In genomic region chr11:4836755-4837154, GRCm38 (mm10) we compare ENCODE assay signal across 10 mouse cellular contexts. TPM values are rescaled to one million over a fixed set of nuclear protein-coding genes. Genes with fewer than 3 reads are reported as not detected.
DNase-seq lines count a peak whose midpoint lies in the region; ATAC-seq and TF ChIP-seq lines count a peak whose summit lies in the region.
"Had no signal": no experiment of that assay in that cellular context is flagged by ENCODE, and none has a peak within 500 bp of the region (broad histone marks: within the 10 kb centered on the region; RNA-seq: fewer than 3 reads in every experiment).

No protein-coding gene starts in this region.

- peak; percentile 75 for TF ChIP-seq CTCF in kidney, postnatal 0 days (IDR thresholded peaks at IDR 0.05; ENCODE audit: low read depth)

- H3K4me2 ChIP-seq in hindbrain, embryonic 11.5 days (replicated peaks; ENCODE audit: low read depth, low read length) = no peak overlapping the region
- no peak overlapping the region for H3K4me2 ChIP-seq in hindbrain, embryonic 13.5 days
- H3K4me2 ChIP-seq in kidney, postnatal 0 days (ENCODE audit: low read length) = no peak overlapping the region
- H3K4me2 ChIP-seq: liver, embryonic 15.5 days; stomach, embryonic 15.5 days had no signal

- DNase-seq in hindbrain, embryonic 11.5 days (ENCODE audit: low spot score) = peak; percentile 66
- peak; percentile 77 for DNase-seq in 416B (ENCODE audit: low read depth)
- DNase-seq in MN1 (ENCODE audit: low spot score) = peak; percentile 78
- DNase-seq in embryo, embryonic 11 days = peak; percentile 63
- peak; percentile 73 for DNase-seq in kidney, postnatal 0 days (ENCODE audit: low spot score)
- peak; percentile 74 for DNase-seq in naive thymus-derived CD4-positive, alpha-beta T cell, adult 2 months (ENCODE audit: low read depth)

- H3K27ac ChIP-seq in hindbrain, embryonic 11.5 days (ENCODE audit: low read depth, low read length) = no peak overlapping the region
- H3K27ac ChIP-seq in hindbrain, embryonic 13.5 days = no peak overlapping the region
- H3K27ac ChIP-seq in kidney, postnatal 0 days = no peak overlapping the region
- H3K27ac ChIP-seq: liver, embryonic 15.5 days; stomach, embryonic 15.5 days had no signal

- 66% methylated on average over 6 of the region's 6 CpGs for WGBS in hindbrain, embryonic 11.5 days
- 76% methylated on average over 6 of the region's 6 CpGs for WGBS in hindbrain, embryonic 13.5 days
- WGBS in kidney, postnatal 0 days = 60% methylated on average over 6 of the region's 6 CpGs

- no peak for ATAC-seq in hindbrain, embryonic 11.5 days (ENCODE audit: low FRiP score)
- ATAC-seq in hindbrain, embryonic 13.5 days (ENCODE audit: low FRiP score) = no peak
- no peak for ATAC-seq in kidney, postnatal 0 days (replicated peaks; ENCODE audit: low FRiP score, low read depth)
- ATAC-seq in erythroblast, adult 5-6 weeks (replicated peaks; ENCODE audit: low FRiP score, poor library complexity, severe bottlenecking) = no peak

- H3K9ac ChIP-seq in hindbrain, embryonic 11.5 days (ENCODE audit: low read depth, low read length) = no peak overlapping the region
- H3K9ac ChIP-seq in hindbrain, embryonic 13.5 days = no peak overlapping the region
- H3K9ac ChIP-seq in kidney, postnatal 0 days (ENCODE audit: low read depth, low read length) = no peak overlapping the region
- H3K9ac ChIP-seq: liver, embryonic 15.5 days; stomach, embryonic 15.5 days had no signal

- H3K27me3 ChIP-seq in hindbrain, embryonic 11.5 days (ENCODE audit: control insufficient read depth, insufficient read depth, low read length) = no peaks in the 10 kb centered on the region
- H3K27me3 ChIP-seq in hindbrain, embryonic 13.5 days = no peaks in the 10 kb centered on the region
- no peaks in the 10 kb centered on the region for H3K27me3 ChIP-seq in kidney, postnatal 0 days (ENCODE audit: insufficient read depth, low read length)
- H3K27me3 ChIP-seq: liver, embryonic 15.5 days; stomach, embryonic 15.5 days had no signal

- no peak overlapping the region for H3K4me3 ChIP-seq in hindbrain, embryonic 11.5 days (ENCODE audit: low read depth, low read length)
- H3K4me3 ChIP-seq in hindbrain, embryonic 13.5 days = no peak overlapping the region
- H3K4me3 ChIP-seq in kidney, postnatal 0 days (replicated peaks; ENCODE audit: low read depth, low read length) = no peak overlapping the region
- H3K4me3 ChIP-seq: liver, embryonic 15.5 days; stomach, embryonic 15.5 days had no signal

- no peaks in the 10 kb centered on the region for H3K4me1 ChIP-seq in hindbrain, embryonic 11.5 days (replicated peaks; ENCODE audit: control insufficient read depth, insufficient read depth, low read length)
- no peaks in the 10 kb centered on the region for H3K4me1 ChIP-seq in hindbrain, embryonic 13.5 days (replicated peaks)
- no peaks in the 10 kb centered on the region for H3K4me1 ChIP-seq in kidney, postnatal 0 days (replicated peaks; ENCODE audit: insufficient read depth, low read length)
- H3K4me1 ChIP-seq: stomach, embryonic 15.5 days had no signal

- no peaks in the 10 kb centered on the region for H3K9me3 ChIP-seq in hindbrain, embryonic 11.5 days (ENCODE audit: control insufficient read depth, low read length)
- H3K9me3 ChIP-seq in hindbrain, embryonic 13.5 days = no peaks in the 10 kb centered on the region
- no peaks in the 10 kb centered on the region for H3K9me3 ChIP-seq in kidney, postnatal 0 days (replicated peaks; ENCODE audit: low read length)
- H3K9me3 ChIP-seq: liver, embryonic 15.5 days; stomach, embryonic 15.5 days had no signal

- H3K36me3 ChIP-seq in hindbrain, embryonic 11.5 days (ENCODE audit: control insufficient read depth, insufficient read depth, low read length) = no peaks in the 10 kb centered on the region
- H3K36me3 ChIP-seq in hindbrain, embryonic 13.5 days = no peaks in the 10 kb centered on the region
- no peaks in the 10 kb centered on the region for H3K36me3 ChIP-seq in kidney, postnatal 0 days (ENCODE audit: insufficient read depth, low read length)
- H3K36me3 ChIP-seq: liver, embryonic 15.5 days; stomach, embryonic 15.5 days had no signal

RNA-seq across cellular contexts. Expression of gene Nf2, which starts 12.6 kb away (rescaled TPM):
- polyA plus RNA-seq in hindbrain, embryonic 11.5 days (2014; fragmentation: Nextera tagmentation; extraction: Ambion mirVana) = 49.9 and 51.7 TPM in 2 replicates
- 64.4 and 67.0 TPM in 2 replicates for polyA plus RNA-seq in hindbrain, embryonic 13.5 days (2015; fragmentation: Nextera tagmentation; extraction: Ambion mirVana)
- polyA plus RNA-seq in kidney, postnatal 0 days (2015; fragmentation: Nextera tagmentation; extraction: Ambion mirVana) = 33.3 and 35.6 TPM in 2 replicates
- 2.1 and 6.7 TPM in 2 replicates for total RNA-seq in erythroblast, adult 5-6 weeks (2015; ENCODE audit: low replicate concordance)
- total RNA-seq in erythroblast, adult 5-6 weeks (2017; ENCODE audit: low replicate concordance) = 16.4 and 20.6 TPM in 2 replicates

RNA-seq across cellular contexts. Expression of gene Nipsnap1, which starts 37.0 kb away (rescaled TPM):
- polyA plus RNA-seq in hindbrain, embryonic 11.5 days (2014; fragmentation: Nextera tagmentation; extraction: Ambion mirVana) = 80.8 and 85.7 TPM in 2 replicates
- 134 and 142 TPM in 2 replicates for polyA plus RNA-seq in hindbrain, embryonic 13.5 days (2015; fragmentation: Nextera tagmentation; extraction: Ambion mirVana)
- polyA plus RNA-seq in kidney, postnatal 0 days (2015; fragmentation: Nextera tagmentation; extraction: Ambion mirVana) = 82.0 and 90.8 TPM in 2 replicates
- 0.42 and 4.0 TPM in 2 replicates for total RNA-seq in erythroblast, adult 5-6 weeks (2015; ENCODE audit: low replicate concordance)
- 1.0 and 2.4 TPM in 2 replicates for total RNA-seq in erythroblast, adult 5-6 weeks (2017; ENCODE audit: low replicate concordance)

RNA-seq across cellular contexts. Expression of gene Thoc5, which starts 58.4 kb away (rescaled TPM):
- polyA plus RNA-seq in hindbrain, embryonic 11.5 days (2014; fragmentation: Nextera tagmentation; extraction: Ambion mirVana) = 61.9 and 64.7 TPM in 2 replicates
- polyA plus RNA-seq in hindbrain, embryonic 13.5 days (2015; fragmentation: Nextera tagmentation; extraction: Ambion mirVana) = 55.9 and 57.3 TPM in 2 replicates
- 27.3 and 29.8 TPM in 2 replicates for polyA plus RNA-seq in kidney, postnatal 0 days (2015; fragmentation: Nextera tagmentation; extraction: Ambion mirVana)
- 2.5 and 2.7 TPM in 2 replicates for total RNA-seq in erythroblast, adult 5-6 weeks (2015; ENCODE audit: low replicate concordance)
- total RNA-seq in erythroblast, adult 5-6 weeks (2017; ENCODE audit: low replicate concordance) = 11.3 and 17.1 TPM in 2 replicates
